Mouse (Mus musculus) spleen, adult 2 months (tissue): ENCODE measurements at regions not wholly inside any gene's neighbourhood (a gene's known extent, or its start where the extent isn't known, plus 50 kb on each side); places are given as distances from the start of the nearest gene placed in this dataset.

Experiments
- DNase-seq, 2 experiments: peaks; one replicate each; pipeline versions ENCODE4 v3.0.0 to v3.0.0-alpha.2; 2012 to 2021; ENCODE audit warnings: low spot score in 2 of 2, low read depth in 1 of 2
- H3K27ac ChIP-seq: fragments of 200-500 bp; 2 replicates; pipeline ENCODE4 v1.5.1; 2012; ENCODE audit warnings: low read length, inconsistent platforms; ENCODE audit not compliant: insufficient read depth
- H3K27me3 ChIP-seq: fragments of 200-500 bp; 2 replicates; pipeline ENCODE4 v1.6.1; 2012; ENCODE audit warnings: mild to moderate bottlenecking, moderate library complexity, low read length, inconsistent platforms; ENCODE audit not compliant: control insufficient read depth, insufficient read depth
- H3K36me3 ChIP-seq: fragments of 200-500 bp; 2 replicates; pipeline ENCODE4 v1.6.1; 2012; ENCODE audit warnings: mild to moderate bottlenecking, low read length, inconsistent platforms; ENCODE audit not compliant: control insufficient read depth, insufficient read depth
- H3K4me1 ChIP-seq: fragments of 200-500 bp; 2 replicates; pipeline ENCODE4 v1.6.1; 2011; ENCODE audit warnings: inconsistent platforms; ENCODE audit not compliant: control insufficient read depth, insufficient read depth, insufficient read length
- H3K4me3 ChIP-seq: fragments of 200-500 bp; 2 replicates; pipeline ENCODE4 v1.5.1; 2011; ENCODE audit warnings: mild to moderate bottlenecking, inconsistent platforms; ENCODE audit not compliant: insufficient read depth, insufficient read length; ENCODE audit errors: extremely low read depth
- CTCF ChIP-seq: fragments of 200-500 bp; IDR thresholded peaks from 2 replicates; pipeline ENCODE4 v1.5.1; 2011; ENCODE audit warnings: mild to moderate bottlenecking, inconsistent platforms; ENCODE audit not compliant: insufficient read depth, insufficient read length, insufficient replicate concordance; ENCODE audit errors: extremely low read depth
- POLR2A ChIP-seq: fragments of 200-500 bp; IDR thresholded peaks from 2 replicates; pipeline ENCODE4 v1.6.1; 2011; ENCODE audit warnings: low read depth, low read length, inconsistent platforms
- WGBS: fragments of 180-500 bp; shearing (Covaris S2); methylation state at CpG from one replicate; pipeline ENCODE4 v1.1.7; 2018; 5-methylcytosine and 5-hydroxymethylcytosine counted together

- Histone ChIP-seq H3K4me1 (no peaks in the 10 kb centered on the region), H3K36me3 (no peaks in the 10 kb centered on the region), H3K27me3 (no peaks in the 10 kb centered on the region), H3K27ac (no peak overlapping the region), H3K4me3 (no peak overlapping the region)
- 62% methylated on average over 3 of the region's 3 CpGs for WGBS
- TF ChIP-seq CTCF (no peak), POLR2A (no peak)
- DNase-seq: no peak
Observed at GRCm38 (mm10) chr15:91916946-91917345, 78.9 kb downstream of the Smgc start.

DNA sequence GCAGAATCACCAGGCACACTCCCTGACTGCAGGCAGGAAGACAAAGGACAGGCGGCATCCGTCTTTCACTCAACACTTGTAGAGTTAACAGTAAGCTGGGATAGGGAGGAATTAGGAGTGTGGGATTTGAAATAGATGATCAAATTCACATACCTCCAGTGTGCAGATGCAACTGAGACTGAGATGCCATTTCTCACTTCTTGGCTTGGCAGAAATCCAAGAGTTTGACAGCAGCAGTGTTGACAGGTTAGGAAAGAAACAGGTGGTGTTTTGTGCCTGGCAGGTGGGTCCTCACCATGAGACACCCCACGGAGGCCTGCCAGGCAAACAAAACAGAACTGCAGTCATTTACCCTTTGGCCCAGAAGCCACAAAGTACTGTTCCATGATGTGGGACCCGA, 79.8 kb downstream of the Smgc start:
- H3K27me3 ChIP-seq: no peaks in the 10 kb centered on the region
- H3K27ac ChIP-seq: no peak overlapping the region
- H3K4me1 ChIP-seq: no peaks in the 10 kb centered on the region
- no peak for DNase-seq
- TF ChIP-seq CTCF: no peak
- no peak for TF ChIP-seq POLR2A
- no peaks in the 10 kb centered on the region for H3K36me3 ChIP-seq
- WGBS: 67% methylated on average over 4 of the region's 4 CpGs
- H3K4me3 ChIP-seq: no peak overlapping the region

GRCm38 (mm10) chr15:91924542-91924941, 86.5 kb downstream of the Smgc start:
- TF ChIP-seq POLR2A (no peak), CTCF (no peak)
- Histone ChIP-seq H3K27me3 (no peaks in the 10 kb centered on the region), H3K36me3 (no peaks in the 10 kb centered on the region), H3K4me3 (no peak overlapping the region), H3K4me1 (no peaks in the 10 kb centered on the region), H3K27ac (no peak overlapping the region)
- DNase-seq: no peak
- 73% methylated on average over 4 of the region's 4 CpGs for WGBS

DNA sequence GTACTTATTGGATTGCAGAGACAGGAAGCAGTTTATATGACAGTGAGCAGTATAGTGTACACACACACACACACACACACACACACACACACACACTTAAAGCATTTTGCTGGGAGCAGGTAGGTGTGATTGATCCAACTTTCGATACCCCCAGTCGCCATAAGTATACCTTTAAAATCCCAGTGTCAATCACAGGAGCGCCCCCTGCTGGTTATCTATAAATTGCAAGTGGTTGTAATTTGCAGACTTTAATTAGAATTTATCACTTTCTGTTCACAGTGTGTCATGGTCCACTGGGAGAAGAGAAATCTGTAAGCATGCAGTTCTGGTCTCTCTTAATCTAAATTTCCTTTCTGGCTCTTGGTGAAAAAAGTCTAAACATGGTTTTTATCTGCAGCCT, 89.4 kb downstream of the Smgc start:
- TF ChIP-seq CTCF: no peak
- no peak for TF ChIP-seq POLR2A
- Histone ChIP-seq H3K4me3 (no peak overlapping the region), H3K36me3 (no peaks in the 10 kb centered on the region), H3K27me3 (no peaks in the 10 kb centered on the region), H3K4me1 (no peaks in the 10 kb centered on the region), H3K27ac (no peak overlapping the region)
- 16% methylated on average over 3 of the region's 3 CpGs for WGBS
- no peak for DNase-seq

- Histone ChIP-seq H3K27me3 (no peaks in the 10 kb centered on the region), H3K4me3 (no peak overlapping the region), H3K4me1 (no peaks in the 10 kb centered on the region), H3K36me3 (no peaks in the 10 kb centered on the region), H3K27ac (no peak overlapping the region)
- TF ChIP-seq POLR2A (no peak), CTCF (no peak)
- 84% methylated on average over 7 of the region's 7 CpGs for WGBS
- DNase-seq: no peak
Observed at GRCm38 (mm10) chr15:91928511-91928910, 90.4 kb downstream of the Smgc start.

DNA sequence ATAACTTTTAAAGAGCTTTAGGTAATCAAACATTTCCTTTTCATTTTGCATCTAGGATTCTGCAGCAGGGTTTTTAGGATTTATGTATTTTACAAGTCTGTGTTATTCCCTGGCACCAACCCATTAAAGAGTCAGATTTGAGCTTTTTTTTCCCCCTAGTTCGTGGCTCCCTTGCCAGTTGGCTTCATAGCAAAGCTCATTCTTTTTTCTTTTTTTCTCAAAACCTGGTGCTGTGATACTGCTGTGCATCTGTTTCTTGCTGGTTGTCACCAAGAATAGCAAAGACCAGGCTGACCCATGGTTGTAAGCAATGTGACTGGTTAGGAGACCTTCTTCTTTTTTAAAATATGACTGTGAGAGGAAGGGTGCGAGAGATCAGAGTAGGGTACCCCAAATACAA, 93.7 kb upstream of the Cntn1 start:
- H3K27ac ChIP-seq: no peak overlapping the region
- no peak for DNase-seq
- H3K4me1 ChIP-seq: no peaks in the 10 kb centered on the region
- H3K36me3 ChIP-seq: no peaks in the 10 kb centered on the region
- H3K27me3 ChIP-seq: no peaks in the 10 kb centered on the region
- H3K4me3 ChIP-seq: no peak overlapping the region
- 76% methylated on average over 2 of the region's 2 CpGs for WGBS
- no peak for TF ChIP-seq CTCF
- no peak for TF ChIP-seq POLR2A

DNA sequence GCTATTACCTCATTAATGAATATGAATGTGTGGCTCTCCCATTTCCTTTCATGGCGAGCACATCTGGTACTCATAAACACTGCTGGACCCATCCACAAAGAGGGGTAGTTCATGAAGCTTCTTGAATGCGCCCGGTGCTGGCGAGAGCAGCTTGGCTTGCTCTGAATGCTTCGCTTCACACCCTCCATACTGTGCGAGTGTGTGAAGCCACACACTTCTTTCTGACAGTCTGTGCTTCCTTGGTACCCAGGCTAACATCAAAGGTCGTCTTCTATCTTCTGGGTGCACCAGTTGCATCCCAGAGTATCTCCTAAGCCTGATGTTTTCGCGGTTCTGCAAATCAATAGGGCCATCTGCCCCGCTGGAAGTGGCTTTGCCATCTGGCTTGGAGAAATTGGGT, 85.8 kb upstream of the Cntn1 start:
- no peak overlapping the region for H3K27ac ChIP-seq
- DNase-seq: no peak
- no peaks in the 10 kb centered on the region for H3K27me3 ChIP-seq
- no peaks in the 10 kb centered on the region for H3K36me3 ChIP-seq
- TF ChIP-seq POLR2A: no peak
- no peak for TF ChIP-seq CTCF
- no peaks in the 10 kb centered on the region for H3K4me1 ChIP-seq
- H3K4me3 ChIP-seq: no peak overlapping the region
- WGBS: 81% methylated on average over 10 of the region's 10 CpGs

- Histone ChIP-seq H3K27me3 (no peaks in the 10 kb centered on the region), H3K4me1 (no peaks in the 10 kb centered on the region), H3K36me3 (no peaks in the 10 kb centered on the region), H3K27ac (no peak overlapping the region), H3K4me3 (no peak overlapping the region)
- no peak for DNase-seq
- 31% methylated on average over 10 of the region's 10 CpGs for WGBS
- TF ChIP-seq CTCF: peak; percentile 17; the same call in 1 of the 2 replicates
- no peak for TF ChIP-seq POLR2A
Observed at GRCm38 (mm10) chr15:91969378-91969777, 81.6 kb upstream of the Cntn1 start.
